Mouse (Mus musculus): ENCODE data around the gene Skint3. TPM values are rescaled to one million over a fixed set of nuclear protein-coding genes. Genes with fewer than 3 reads are reported as not detected.
"Not testable (repeated sequence)": the region's sequence is repeated elsewhere in the genome, so short reads cannot be mapped to it uniquely, and the experiment has no call there.

Gene Skint3
- total RNA-seq, 1 experiment, result not detected

DNA sequence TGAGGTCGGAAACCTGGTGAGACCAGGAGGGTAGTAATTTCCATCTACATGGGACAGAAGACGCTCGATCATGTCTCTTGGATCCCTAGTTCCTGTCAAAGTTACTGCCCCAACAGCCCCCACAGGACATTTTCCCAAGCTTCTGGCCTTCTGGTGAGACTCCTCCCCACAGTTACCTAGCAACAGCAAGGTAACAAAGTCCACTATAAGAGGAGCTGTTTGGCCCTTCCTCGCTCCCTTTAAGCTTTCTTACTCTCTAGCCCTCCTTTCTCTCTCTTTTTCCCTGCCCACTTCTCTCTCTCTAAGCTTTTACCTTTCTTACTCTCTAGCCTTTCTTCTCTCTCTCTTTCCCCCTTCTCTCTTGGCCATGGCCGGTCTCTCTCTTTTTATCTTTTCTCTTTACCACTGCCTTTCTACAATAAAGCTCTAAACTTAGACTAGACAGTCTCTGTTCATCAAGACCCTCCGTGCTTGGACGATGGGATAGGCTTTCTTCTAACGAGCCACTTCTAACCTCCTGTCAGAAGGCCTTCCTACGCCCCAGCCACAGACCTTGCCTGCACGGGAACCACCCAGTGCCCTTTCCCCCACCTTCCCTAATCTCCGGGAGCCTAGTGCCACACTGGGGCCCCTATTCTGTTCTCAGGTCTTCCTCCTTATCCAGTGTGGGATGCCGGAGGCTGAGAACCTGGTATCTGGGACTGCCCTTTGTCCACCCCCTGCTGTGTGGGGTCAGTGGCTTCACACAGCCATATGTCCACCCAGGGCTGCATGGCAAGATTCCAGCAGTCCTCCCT lies 55.3 kb downstream of the Skint3 start:
- Histone ChIP-seq H3K9me3 (ENCODE audit: control insufficient read depth, insufficient read depth, low read depth, low read length) (no peaks in the 10 kb centered on the region), H3K4me1 (ENCODE audit: control insufficient read depth in 2 of 2, insufficient read depth in 2 of 2, low read length in 2 of 2, poor library complexity in 1 of 2) (no peaks in the 10 kb centered on the region), H3K36me3 (ENCODE audit: control insufficient read depth, insufficient read depth, low read length, poor library complexity, severe bottlenecking) (no peaks in the 10 kb centered on the region), H3K27ac (ENCODE audit: insufficient read depth, low read depth, low read length, poor library complexity, severe bottlenecking) (no peak overlapping the region), H3K9ac (ENCODE audit: insufficient read depth, low read depth, low read length, poor library complexity, severe bottlenecking) (no peak overlapping the region), H3K4me3 (ENCODE audit: insufficient read depth in 1 of 2, low read depth in 1 of 2, low read length in 2 of 2, poor library complexity in 1 of 2, severe bottlenecking in 1 of 2) (no peak overlapping the region)
- no peak for DNase-seq (ENCODE audit: low read depth, low spot score)
- in situ Hi-C loops (cut with MboI; ENCODE audit: low sequenced_read_pairs in 2 of 2, unreplicated experiment in 2 of 2), result no loop called here
- TF ChIP-seq ZC3H11A (IDR thresholded peaks at IDR 0.05; ENCODE audit: borderline replicate concordance, low read depth, low read length), result no peak
- TF ChIP-seq CHD2 (IDR thresholded peaks at IDR 0.05; ENCODE audit: low read depth, low read length), result no peak
- no peak for TF ChIP-seq MAFK (IDR thresholded peaks at IDR 0.05; ENCODE audit: insufficient read depth, low read depth, low read length)
- no peak for TF ChIP-seq HCFC1 (IDR thresholded peaks at IDR 0.05; ENCODE audit: borderline replicate concordance, insufficient read depth, low read length)
- TF ChIP-seq ZNF384 (IDR thresholded peaks at IDR 0.05; ENCODE audit: low read depth, low read length), result no peak

DNA sequence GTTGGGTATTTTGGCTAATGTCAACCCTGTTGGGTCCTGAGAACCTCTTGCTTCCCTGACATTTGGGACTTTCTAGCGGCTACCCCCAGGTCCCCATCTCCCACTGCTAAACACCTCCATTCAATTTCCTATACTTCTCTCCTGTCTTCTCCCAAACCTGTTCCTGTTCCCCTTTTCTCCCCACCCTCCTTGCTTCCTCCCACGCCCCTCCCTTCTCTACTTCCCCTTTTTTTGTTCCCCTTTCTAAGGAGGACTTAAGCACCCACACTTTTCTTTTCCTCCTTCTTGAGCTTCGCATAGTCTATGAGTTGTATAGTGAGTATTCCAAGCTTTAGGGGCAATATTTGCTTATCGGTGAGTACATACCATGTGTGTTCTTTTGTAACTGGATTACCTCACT lies 56.4 kb downstream of the Skint3 start:
- no peak for TF ChIP-seq CHD2 (IDR thresholded peaks at IDR 0.05; ENCODE audit: low read depth, low read length)
- TF ChIP-seq MAFK (IDR thresholded peaks at IDR 0.05; ENCODE audit: insufficient read depth, low read depth, low read length), result no peak
- TF ChIP-seq ZC3H11A (IDR thresholded peaks at IDR 0.05; ENCODE audit: borderline replicate concordance, low read depth, low read length), result no peak
- no peak for TF ChIP-seq HCFC1 (IDR thresholded peaks at IDR 0.05; ENCODE audit: borderline replicate concordance, insufficient read depth, low read length)
- no peak for TF ChIP-seq ZNF384 (IDR thresholded peaks at IDR 0.05; ENCODE audit: low read depth, low read length)
- H3K4me1 ChIP-seq (ENCODE audit: control insufficient read depth in 2 of 2, insufficient read depth in 2 of 2, low read length in 2 of 2, poor library complexity in 1 of 2), result no peaks in the 10 kb centered on the region
- in situ Hi-C loops (cut with MboI; ENCODE audit: low sequenced_read_pairs in 2 of 2, unreplicated experiment in 2 of 2), result no loop called here
- no peaks in the 10 kb centered on the region for H3K9me3 ChIP-seq (ENCODE audit: control insufficient read depth, insufficient read depth, low read depth, low read length)
- H3K36me3 ChIP-seq (ENCODE audit: control insufficient read depth, insufficient read depth, low read length, poor library complexity, severe bottlenecking), result no peaks in the 10 kb centered on the region
- no peak overlapping the region for H3K27ac ChIP-seq (ENCODE audit: insufficient read depth, low read depth, low read length, poor library complexity, severe bottlenecking)
- no peak overlapping the region for H3K4me3 ChIP-seq (ENCODE audit: insufficient read depth in 1 of 2, low read depth in 1 of 2, low read length in 2 of 2, poor library complexity in 1 of 2, severe bottlenecking in 1 of 2)
- DNase-seq (ENCODE audit: low read depth, low spot score), result no peak
- no peak overlapping the region for H3K9ac ChIP-seq (ENCODE audit: insufficient read depth, low read depth, low read length, poor library complexity, severe bottlenecking)

DNA sequence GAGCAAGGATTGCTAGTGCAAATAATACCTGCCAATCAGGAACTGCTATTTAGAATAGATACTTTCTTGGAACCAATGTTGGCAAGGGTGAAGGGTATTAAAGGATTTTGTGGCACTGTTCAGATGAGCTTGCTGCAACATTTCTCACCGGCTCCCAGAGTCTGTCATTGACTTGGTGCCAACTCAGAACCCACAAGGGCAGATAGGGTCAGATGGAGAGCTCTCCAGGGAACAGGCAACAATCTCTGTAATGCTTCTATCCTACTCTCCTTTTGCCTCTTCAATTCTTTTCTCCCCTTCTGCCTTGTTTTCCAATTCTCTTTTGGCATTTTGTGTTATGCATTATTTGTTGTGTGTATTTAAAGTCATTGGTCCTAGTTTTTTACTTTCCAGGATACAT lies 70.3 kb downstream of the Skint3 start:
- DNase-seq (ENCODE audit: low read depth, low spot score), result no peak
- Histone ChIP-seq H3K4me3 (ENCODE audit: insufficient read depth in 1 of 2, low read depth in 1 of 2, low read length in 2 of 2, poor library complexity in 1 of 2, severe bottlenecking in 1 of 2) (no peak overlapping the region), H3K9me3 (ENCODE audit: control insufficient read depth, insufficient read depth, low read depth, low read length) (no peaks in the 10 kb centered on the region), H3K4me1 (ENCODE audit: control insufficient read depth in 2 of 2, insufficient read depth in 2 of 2, low read length in 2 of 2, poor library complexity in 1 of 2) (no peaks in the 10 kb centered on the region), H3K36me3 (ENCODE audit: control insufficient read depth, insufficient read depth, low read length, poor library complexity, severe bottlenecking) (no peaks in the 10 kb centered on the region), H3K9ac (ENCODE audit: insufficient read depth, low read depth, low read length, poor library complexity, severe bottlenecking) (no peak overlapping the region), H3K27ac (ENCODE audit: insufficient read depth, low read depth, low read length, poor library complexity, severe bottlenecking) (no peak overlapping the region)
- in situ Hi-C loops (cut with MboI; ENCODE audit: low sequenced_read_pairs in 2 of 2, unreplicated experiment in 2 of 2), result no loop called here
- TF ChIP-seq CHD2 (IDR thresholded peaks at IDR 0.05; ENCODE audit: low read depth, low read length) (no peak), ZC3H11A (IDR thresholded peaks at IDR 0.05; ENCODE audit: borderline replicate concordance, low read depth, low read length) (no peak)

DNA sequence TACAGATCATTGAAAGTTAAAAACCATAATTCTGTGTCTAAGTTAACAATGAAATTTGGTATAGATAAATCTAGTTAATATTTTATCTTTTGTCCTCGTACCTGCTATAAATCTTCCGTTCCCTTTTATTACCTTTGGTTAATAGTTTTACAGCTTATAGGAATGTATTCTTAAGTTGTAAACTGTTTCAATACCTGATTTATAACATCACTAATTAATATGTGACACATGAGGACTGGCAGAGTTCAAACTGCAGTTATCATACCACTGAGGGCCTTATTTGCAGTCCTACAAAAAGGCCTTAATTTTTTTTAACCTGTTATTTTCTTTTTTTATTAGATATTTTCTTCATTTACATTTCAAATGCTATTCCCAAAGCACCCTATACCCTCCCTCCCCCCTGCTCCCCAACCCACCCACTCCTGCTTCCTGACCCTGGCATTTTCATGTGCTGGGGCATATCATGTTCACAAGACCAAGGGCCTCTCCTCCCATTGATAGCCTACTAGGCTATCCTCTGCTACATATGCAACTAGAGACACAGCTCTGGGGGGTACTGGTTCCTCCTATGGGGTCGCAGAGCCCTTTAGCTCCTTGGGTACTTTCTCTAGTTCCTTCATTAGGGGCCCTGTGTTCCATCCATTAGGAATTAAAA lies 70.9 kb downstream of the Skint3 start:
- no peak overlapping the region for H3K4me3 ChIP-seq (ENCODE audit: insufficient read depth in 1 of 2, low read depth in 1 of 2, low read length in 2 of 2, poor library complexity in 1 of 2, severe bottlenecking in 1 of 2)
- in situ Hi-C loops (cut with MboI; ENCODE audit: low sequenced_read_pairs in 2 of 2, unreplicated experiment in 2 of 2), result no loop called here
- H3K27ac ChIP-seq (ENCODE audit: insufficient read depth, low read depth, low read length, poor library complexity, severe bottlenecking), result no peak overlapping the region
- H3K36me3 ChIP-seq (ENCODE audit: control insufficient read depth, insufficient read depth, low read length, poor library complexity, severe bottlenecking), result no peaks in the 10 kb centered on the region
- H3K4me1 ChIP-seq (ENCODE audit: control insufficient read depth in 2 of 2, insufficient read depth in 2 of 2, low read length in 2 of 2, poor library complexity in 1 of 2), result no peaks in the 10 kb centered on the region
- TF ChIP-seq ZNF384 (IDR thresholded peaks at IDR 0.05; ENCODE audit: low read depth, low read length), result no peak
- TF ChIP-seq HCFC1 (IDR thresholded peaks at IDR 0.05; ENCODE audit: borderline replicate concordance, insufficient read depth, low read length), result no peak
- TF ChIP-seq ZC3H11A (IDR thresholded peaks at IDR 0.05; ENCODE audit: borderline replicate concordance, low read depth, low read length), result no peak
- no peak for TF ChIP-seq CHD2 (IDR thresholded peaks at IDR 0.05; ENCODE audit: low read depth, low read length)
- TF ChIP-seq MAFK (IDR thresholded peaks at IDR 0.05; ENCODE audit: insufficient read depth, low read depth, low read length), result no peak
- no peaks in the 10 kb centered on the region for H3K9me3 ChIP-seq (ENCODE audit: control insufficient read depth, insufficient read depth, low read depth, low read length)
- H3K9ac ChIP-seq (ENCODE audit: insufficient read depth, low read depth, low read length, poor library complexity, severe bottlenecking), result no peak overlapping the region
- DNase-seq (ENCODE audit: low read depth, low spot score), result no peak

DNA sequence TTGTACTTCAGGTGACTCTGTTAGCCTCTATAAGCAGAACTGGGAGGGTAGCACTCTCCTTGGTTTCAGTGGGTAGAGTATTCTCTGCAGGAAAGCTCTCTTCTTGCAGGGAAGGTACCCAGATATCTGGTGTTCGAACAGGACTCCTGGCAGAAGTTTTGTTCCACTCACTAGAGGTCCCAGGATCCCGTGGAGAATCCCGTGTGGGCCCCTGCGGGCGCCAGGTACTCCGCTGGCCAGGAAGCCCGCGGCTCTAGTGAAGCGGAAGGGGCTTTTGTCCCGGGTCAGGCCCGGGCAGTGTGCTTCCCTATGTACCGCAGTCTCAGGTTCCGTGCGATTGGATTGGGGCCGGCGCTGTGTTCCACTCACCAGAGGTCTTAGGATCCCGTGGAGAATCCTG lies 117.1 kb downstream of the Skint3 start:
- H3K4me1 ChIP-seq (ENCODE audit: control insufficient read depth in 2 of 2, insufficient read depth in 2 of 2, low read length in 2 of 2, poor library complexity in 1 of 2); H3K27ac ChIP-seq (ENCODE audit: insufficient read depth, low read depth, low read length, poor library complexity, severe bottlenecking); H3K9me3 ChIP-seq (ENCODE audit: control insufficient read depth, insufficient read depth, low read depth, low read length); H3K36me3 ChIP-seq (ENCODE audit: control insufficient read depth, insufficient read depth, low read length, poor library complexity, severe bottlenecking); H3K4me3 ChIP-seq (ENCODE audit: insufficient read depth in 1 of 2, low read depth in 1 of 2, low read length in 2 of 2, poor library complexity in 1 of 2, severe bottlenecking in 1 of 2); in situ Hi-C loops (cut with MboI; ENCODE audit: low sequenced_read_pairs in 2 of 2, unreplicated experiment in 2 of 2); H3K9ac ChIP-seq (ENCODE audit: insufficient read depth, low read depth, low read length, poor library complexity, severe bottlenecking); DNase-seq (ENCODE audit: low read depth, low spot score): not testable (repeated sequence)
